Mouse (Mus musculus): ENCODE measurements around the gene Mnat1. TPM values are rescaled to one million over a fixed set of nuclear protein-coding genes. Genes with fewer than 3 reads are reported as not detected.

Gene Mnat1
- total and polyA plus RNA-seq, 3 experiments = 29.4 to 36.9 TPM; not detected in 1

DNA sequence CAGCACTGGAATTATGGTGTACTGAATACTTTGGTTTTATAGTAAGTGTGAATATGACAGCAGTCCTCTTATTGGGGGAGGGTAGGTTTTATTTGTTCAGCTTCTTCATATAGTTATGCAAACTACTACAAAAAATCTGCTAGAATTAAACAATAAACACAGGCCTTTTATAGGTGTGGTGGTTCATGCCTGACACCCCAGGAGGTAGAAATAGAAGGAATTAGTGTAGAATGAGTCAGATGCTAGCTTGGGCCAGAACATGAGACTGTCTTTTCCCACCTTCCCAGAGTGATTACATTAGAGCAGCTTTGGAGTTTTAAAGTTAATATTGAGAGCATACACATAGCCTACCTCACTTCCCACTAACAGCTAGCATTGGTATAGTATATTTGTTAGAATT lies 106.7 kb downstream of the Mnat1 start:
- DNase-seq (ENCODE audit: low read depth, low spot score) = no peak
- Histone ChIP-seq H3K27ac (ENCODE audit: control insufficient read depth, low read depth, low read length) (no peak overlapping the region), H3K9ac (ENCODE audit: control insufficient read depth, low read depth, low read length, poor library complexity, severe bottlenecking) (no peak overlapping the region), H3K36me3 (ENCODE audit: control insufficient read depth in 1 of 2, insufficient read depth in 2 of 2, low read length in 2 of 2) (no peaks in the 10 kb centered on the region; a peak in 1 of 4 replicates), H3K27me3 (ENCODE audit: control insufficient read depth in 1 of 2, insufficient read depth in 2 of 2, low read length in 2 of 2) (no peaks in the 10 kb centered on the region), H3K4me1 (ENCODE audit: control insufficient read depth in 1 of 2, insufficient read depth in 2 of 2, low read length in 2 of 2) (no peaks in the 10 kb centered on the region; a peak in 1 of 4 replicates), H3K9me3 (replicated peaks; ENCODE audit: insufficient read depth, low read length) (no peaks in the 10 kb centered on the region), H3K79me2 (ENCODE audit: control insufficient read depth, insufficient read depth, low read length, poor library complexity) (no peaks in the 10 kb centered on the region), H3K4me3 (ENCODE audit: control insufficient read depth in 1 of 2, insufficient read depth in 1 of 2, low read depth in 2 of 2, low read length in 2 of 2) (no peak overlapping the region)
- TF ChIP-seq ZNF384 (IDR thresholded peaks at IDR 0.05; ENCODE audit: low read depth, low read length) (no peak), HCFC1 (IDR thresholded peaks at IDR 0.05; ENCODE audit: low read depth, low read length) (no peak), NELFE (IDR thresholded peaks at IDR 0.05; ENCODE audit: low read depth, low read length) (no peak)

DNA sequence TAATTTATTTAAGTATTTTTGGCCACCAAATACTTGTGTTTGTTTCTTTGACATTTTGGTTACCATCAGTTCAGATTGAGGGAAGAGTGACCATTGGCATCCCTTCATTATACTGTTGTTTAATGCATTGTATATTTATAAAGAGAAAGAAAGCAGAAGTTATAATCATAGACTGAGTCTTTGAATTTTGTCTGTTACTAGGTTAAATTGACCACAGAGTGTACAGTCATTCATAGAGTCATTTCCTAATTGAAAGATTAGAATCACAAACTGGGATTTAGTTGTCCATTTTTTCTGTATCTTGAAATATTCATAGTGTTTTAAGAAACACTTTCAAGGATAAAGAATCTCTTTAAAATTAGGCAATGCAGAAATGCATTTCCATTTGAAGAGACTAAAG lies 108.0 kb downstream of the Mnat1 start:
- DNase-seq (ENCODE audit: low read depth, low spot score) = peak; percentile 11
- no peak overlapping the region for H3K4me3 ChIP-seq (ENCODE audit: control insufficient read depth in 1 of 2, insufficient read depth in 1 of 2, low read depth in 2 of 2, low read length in 2 of 2)
- no peak overlapping the region for H3K27ac ChIP-seq (ENCODE audit: control insufficient read depth, low read depth, low read length)
- TF ChIP-seq MXI1 (IDR thresholded peaks at IDR 0.05; ENCODE audit: low read depth, low read length) (no peak), BHLHE40 (IDR thresholded peaks at IDR 0.05; ENCODE audit: borderline replicate concordance, low read depth, low read length) (no peak), TBP (IDR thresholded peaks at IDR 0.05; ENCODE audit: low read depth, low read length) (no peak), ZKSCAN1 (IDR thresholded peaks at IDR 0.05; ENCODE audit: low read depth, low read length) (no peak)
- no peaks in the 10 kb centered on the region for H3K27me3 ChIP-seq (ENCODE audit: control insufficient read depth in 1 of 2, insufficient read depth in 2 of 2, low read length in 2 of 2)
- H3K9me3 ChIP-seq (replicated peaks; ENCODE audit: insufficient read depth, low read length) = no peaks in the 10 kb centered on the region
- no peak overlapping the region for H3K9ac ChIP-seq (ENCODE audit: control insufficient read depth, low read depth, low read length, poor library complexity, severe bottlenecking)
- no peaks in the 10 kb centered on the region for H3K36me3 ChIP-seq (ENCODE audit: control insufficient read depth in 1 of 2, insufficient read depth in 2 of 2, low read length in 2 of 2)
- H3K4me1 ChIP-seq (ENCODE audit: control insufficient read depth in 1 of 2, insufficient read depth in 2 of 2, low read length in 2 of 2) = no peaks in the 10 kb centered on the region; a peak in 1 of 4 replicates
- H3K79me2 ChIP-seq (ENCODE audit: control insufficient read depth, insufficient read depth, low read length, poor library complexity) = no peaks in the 10 kb centered on the region

DNA sequence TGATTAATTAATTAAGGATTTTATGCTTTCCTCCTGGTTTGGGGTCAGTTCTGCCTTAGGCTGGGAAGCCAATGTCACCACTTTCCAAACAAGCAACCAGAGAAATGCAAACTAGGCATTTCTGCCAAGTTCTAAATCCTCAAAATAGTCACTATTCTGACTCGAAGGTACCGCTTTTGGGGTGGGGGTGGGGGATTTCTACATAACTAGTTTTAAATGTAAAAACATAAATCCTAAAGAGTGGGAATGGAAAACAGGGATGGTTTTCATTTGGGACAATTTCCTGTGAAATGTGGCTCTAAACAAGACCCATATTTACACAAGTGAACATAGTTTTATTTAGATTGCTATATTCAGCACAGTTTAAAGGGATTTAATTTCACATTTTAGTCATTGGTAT lies 109.1 kb downstream of the Mnat1 start:
- no peak overlapping the region for H3K27ac ChIP-seq (ENCODE audit: control insufficient read depth, low read depth, low read length)
- no peaks in the 10 kb centered on the region for H3K27me3 ChIP-seq (ENCODE audit: control insufficient read depth in 1 of 2, insufficient read depth in 2 of 2, low read length in 2 of 2)
- no peak overlapping the region for H3K9ac ChIP-seq (ENCODE audit: control insufficient read depth, low read depth, low read length, poor library complexity, severe bottlenecking)
- H3K4me1 ChIP-seq (ENCODE audit: control insufficient read depth in 1 of 2, insufficient read depth in 2 of 2, low read length in 2 of 2) = no peaks in the 10 kb centered on the region; a peak in 1 of 4 replicates
- DNase-seq (ENCODE audit: low read depth, low spot score) = no peak
- no peaks in the 10 kb centered on the region for H3K36me3 ChIP-seq (ENCODE audit: control insufficient read depth in 1 of 2, insufficient read depth in 2 of 2, low read length in 2 of 2)
- H3K4me3 ChIP-seq (ENCODE audit: control insufficient read depth in 1 of 2, insufficient read depth in 1 of 2, low read depth in 2 of 2, low read length in 2 of 2) = no peak overlapping the region
- H3K79me2 ChIP-seq (ENCODE audit: control insufficient read depth, insufficient read depth, low read length, poor library complexity) = no peaks in the 10 kb centered on the region
- TF ChIP-seq JUND (IDR thresholded peaks at IDR 0.05; ENCODE audit: low read depth, low read length) = no peak
- no peaks in the 10 kb centered on the region for H3K9me3 ChIP-seq (replicated peaks; ENCODE audit: insufficient read depth, low read length)

DNA sequence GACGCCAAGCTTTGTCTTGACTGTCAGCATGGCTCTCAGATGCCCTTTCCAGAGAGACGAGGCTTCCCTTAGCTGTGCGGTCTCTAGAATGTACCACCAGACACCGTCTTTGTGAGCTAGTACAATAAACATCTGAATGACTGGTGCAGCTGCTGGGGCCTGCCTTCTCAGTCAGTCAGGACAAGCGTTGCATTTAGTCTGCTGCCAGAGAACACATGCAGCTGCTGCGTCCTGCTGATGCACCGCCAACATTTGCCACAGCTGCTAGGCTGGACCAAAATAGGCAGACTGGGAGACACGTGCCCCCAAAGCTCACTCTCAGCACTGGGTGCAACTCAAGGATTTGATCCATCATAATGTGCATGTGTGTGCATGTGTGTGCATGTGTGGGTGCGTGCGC lies 118.4 kb downstream of the Mnat1 start:
- no peak overlapping the region for H3K27ac ChIP-seq (ENCODE audit: control insufficient read depth, low read depth, low read length)
- H3K9me3 ChIP-seq (replicated peaks; ENCODE audit: insufficient read depth, low read length) = no peaks in the 10 kb centered on the region
- H3K4me1 ChIP-seq (ENCODE audit: control insufficient read depth in 1 of 2, insufficient read depth in 2 of 2, low read length in 2 of 2) = 0 out of 4 replicates have a peak, but pooled peaks cover 0 to 2% of the 10 kb centered on the region in 2 experiments
- H3K27me3 ChIP-seq (ENCODE audit: control insufficient read depth in 1 of 2, insufficient read depth in 2 of 2, low read length in 2 of 2) = no peaks in the 10 kb centered on the region
- no peak overlapping the region for H3K4me3 ChIP-seq (ENCODE audit: control insufficient read depth in 1 of 2, insufficient read depth in 1 of 2, low read depth in 2 of 2, low read length in 2 of 2)
- H3K79me2 ChIP-seq (ENCODE audit: control insufficient read depth, insufficient read depth, low read length, poor library complexity) = no peaks in the 10 kb centered on the region
- TF ChIP-seq MYB (IDR thresholded peaks at IDR 0.05; ENCODE audit: low read depth, low read length) (no peak), RCOR1 (IDR thresholded peaks at IDR 0.05; ENCODE audit: low read depth, low read length) (no peak), MEF2A (IDR thresholded peaks at IDR 0.05; ENCODE audit: extremely low read depth, insufficient replicate concordance, low read depth, low read length, poor library complexity, severe bottlenecking) (no peak), ZMIZ1 (IDR thresholded peaks at IDR 0.05; ENCODE audit: low read depth, low read length) (no peak), MAZ (IDR thresholded peaks at IDR 0.05; ENCODE audit: low read depth, low read length) (no peak), USF2 (IDR thresholded peaks at IDR 0.05; ENCODE audit: borderline replicate concordance in 1 of 2, insufficient read depth in 1 of 2, low read depth in 1 of 2, low read length in 2 of 2) (no peak), MXI1 (IDR thresholded peaks at IDR 0.05; ENCODE audit: low read depth, low read length) (no peak), CHD2 (IDR thresholded peaks at IDR 0.05; ENCODE audit: low read length) (no peak), EP300 (IDR thresholded peaks at IDR 0.05; ENCODE audit: low read depth in 1 of 2, low read length in 2 of 2) (no peak), CTCF (IDR thresholded peaks at IDR 0.05 in 2 of 3, conservative IDR thresholded peaks at IDR 0.05 in 1 of 3; ENCODE audit: control insufficient read depth in 1 of 3, insufficient read depth in 1 of 3, low read depth in 2 of 3, low read length in 3 of 3, poor library complexity in 1 of 3, severe bottlenecking in 1 of 3) (no peak), ETS1 (IDR thresholded peaks at IDR 0.05; ENCODE audit: low read depth, low read length) (no peak), TBP (IDR thresholded peaks at IDR 0.05; ENCODE audit: low read depth, low read length) (no peak), RAD21 (IDR thresholded peaks at IDR 0.05; ENCODE audit: low read depth, low read length) (no peak), SMC3 (IDR thresholded peaks at IDR 0.05; ENCODE audit: low read depth, low read length) (no peak), USF1 (IDR thresholded peaks at IDR 0.05; ENCODE audit: low read depth, low read length) (no peak), NELFE (IDR thresholded peaks at IDR 0.05; ENCODE audit: low read depth, low read length) (no peak)
- H3K9ac ChIP-seq (ENCODE audit: control insufficient read depth, low read depth, low read length, poor library complexity, severe bottlenecking) = no peak overlapping the region
- no peak for DNase-seq (ENCODE audit: low read depth, low spot score)
- H3K36me3 ChIP-seq (ENCODE audit: control insufficient read depth in 1 of 2, insufficient read depth in 2 of 2, low read length in 2 of 2) = no peaks in the 10 kb centered on the region
